Mouse (Mus musculus) hindbrain, embryonic 16.5 days (tissue): ENCODE measurements at regions not wholly inside any gene's neighbourhood (a gene's known extent, or its start where the extent isn't known, plus 50 kb on each side); places are given as distances from the start of the nearest gene placed in this dataset.

ENCODE experiments used
- ATAC-seq: fragments of 200-750 bp; cut with Nextera tagmentation; 2 replicates; pipeline ENCODE4 v1.8.0; 2017; ENCODE audit warnings: moderate TSS enrichment, moderate library complexity
- H3K27ac ChIP-seq: fragments of 300-500 bp; sonication (generic); 2 replicates; pipeline ENCODE4 v1.5.1; 2014; ENCODE audit warnings: low read depth, mild to moderate bottlenecking, control low read depth, low read length, moderate library complexity
- H3K27me3 ChIP-seq: fragments of 300-500 bp; sonication (generic); replicated peaks from 2 replicates; pipeline ENCODE4 v1.6.1; 2014; ENCODE audit warnings: low read length; ENCODE audit not compliant: control insufficient read depth, insufficient read depth
- H3K36me3 ChIP-seq: fragments of 300-500 bp; sonication (generic); 2 replicates; pipeline ENCODE4 v1.6.1; 2014; ENCODE audit warnings: mild to moderate bottlenecking, low read length, moderate library complexity, mixed read lengths; ENCODE audit not compliant: control insufficient read depth, insufficient read depth
- H3K4me1 ChIP-seq: fragments of 300-500 bp; sonication (generic); 2 replicates; pipeline ENCODE4 v1.6.1; 2014; ENCODE audit warnings: low read depth, low read length; ENCODE audit not compliant: control insufficient read depth, insufficient read depth
- H3K4me2 ChIP-seq: fragments of 300-500 bp; sonication (generic); 2 replicates; pipeline ENCODE4 v1.6.1; 2014; ENCODE audit warnings: mild to moderate bottlenecking, low read length, control low read depth, moderate library complexity
- H3K4me3 ChIP-seq: fragments of 300-500 bp; sonication (generic); 2 replicates; pipeline ENCODE4 v1.5.1; 2014; ENCODE audit warnings: mild to moderate bottlenecking, low read length, control low read depth, moderate library complexity
- H3K9ac ChIP-seq: fragments of 300-500 bp; sonication (generic); 2 replicates; pipeline ENCODE4 v1.6.1; 2014; ENCODE audit warnings: low read depth, mild to moderate bottlenecking, control low read depth, low read length, moderate library complexity
- H3K9me3 ChIP-seq: fragments of 300-500 bp; sonication (generic); 2 replicates; pipeline ENCODE4 v1.6.1; 2014; ENCODE audit warnings: mild to moderate bottlenecking, low read length, moderate library complexity; ENCODE audit not compliant: control insufficient read depth
- WGBS: fragments of 180-500 bp; shearing (Covaris S2); extraction: QIAGEN DNeasy Blood & Tissue Kit; methylation state at CpG from one replicate; pipeline ENCODE4 v1.1.7; 2014; 5-methylcytosine and 5-hydroxymethylcytosine counted together

- Histone ChIP-seq H3K4me2 (no peak overlapping the region), H3K9me3 (no peaks in the 10 kb centered on the region), H3K4me3 (no peak overlapping the region), H3K27ac (no peak overlapping the region), H3K36me3 (no peaks in the 10 kb centered on the region), H3K27me3 (no peaks in the 10 kb centered on the region), H3K4me1 (no peaks in the 10 kb centered on the region), H3K9ac (no peak overlapping the region)
- 90% methylated on average over 2 of the region's 2 CpGs for WGBS
- no peak for ATAC-seq
These were observed 361.6 kb upstream of the Arid1b start for GRCm38 (mm10) chr17:4632506-4632905.

GRCm38 (mm10) chr17:4633771-4634170, 360.4 kb upstream of the Arid1b start:
- Histone ChIP-seq H3K4me3 (no peak overlapping the region), H3K4me2 (no peak overlapping the region), H3K9ac (no peak overlapping the region), H3K9me3 (no peaks in the 10 kb centered on the region), H3K4me1 (no peaks in the 10 kb centered on the region), H3K36me3 (no peaks in the 10 kb centered on the region), H3K27ac (no peak overlapping the region), H3K27me3 (no peaks in the 10 kb centered on the region)
- ATAC-seq: no peak
- WGBS: 73% methylated on average over 3 of the region's 3 CpGs

GRCm38 (mm10) chr17:4636796-4637353, 357.3 kb upstream of the Arid1b start:
- no peaks in the 10 kb centered on the region for H3K27me3 ChIP-seq
- no peak overlapping the region for H3K9ac ChIP-seq
- ATAC-seq: no peak
- H3K27ac ChIP-seq: no peak overlapping the region
- H3K9me3 ChIP-seq: no peaks in the 10 kb centered on the region
- H3K4me1 ChIP-seq: no peaks in the 10 kb centered on the region
- 36% methylated on average over 5 of the region's 5 CpGs for WGBS
- no peak overlapping the region for H3K4me3 ChIP-seq
- H3K4me2 ChIP-seq: no peak overlapping the region
- H3K36me3 ChIP-seq: no peaks in the 10 kb centered on the region

- Histone ChIP-seq H3K4me2 (no peak overlapping the region), H3K36me3 (no peaks in the 10 kb centered on the region), H3K4me1 (no peaks in the 10 kb centered on the region), H3K4me3 (no peak overlapping the region), H3K27ac (no peak overlapping the region), H3K9ac (no peak overlapping the region), H3K9me3 (no peaks in the 10 kb centered on the region), H3K27me3 (no peaks in the 10 kb centered on the region)
- 93% methylated on average over 4 of the region's 4 CpGs for WGBS
- no peak for ATAC-seq
These were observed 354.6 kb upstream of the Arid1b start for GRCm38 (mm10) chr17:4639531-4639930.

DNA sequence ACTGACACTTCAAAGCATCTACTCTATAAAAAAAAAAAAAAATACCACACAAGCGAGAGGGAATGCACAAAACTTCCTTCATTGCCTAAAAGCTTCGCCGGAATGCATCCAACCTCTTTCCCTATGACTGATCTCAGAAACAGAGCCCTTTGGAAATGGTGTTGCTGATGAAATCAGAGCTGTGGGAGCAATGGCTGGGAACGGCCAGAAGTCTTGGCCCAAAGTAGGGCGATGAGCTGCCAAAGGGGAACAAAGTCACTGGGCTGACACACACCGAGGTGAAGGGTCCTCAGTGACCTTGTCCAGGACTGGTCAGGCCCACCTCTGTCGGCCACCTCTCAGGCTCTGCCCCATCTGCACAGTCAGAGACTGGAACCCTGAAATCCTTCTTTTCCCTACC, 353.6 kb upstream of the Arid1b start:
- H3K27ac ChIP-seq: no peak overlapping the region
- no peak overlapping the region for H3K4me2 ChIP-seq
- H3K4me3 ChIP-seq: no peak overlapping the region
- H3K36me3 ChIP-seq: no peaks in the 10 kb centered on the region
- no peaks in the 10 kb centered on the region for H3K4me1 ChIP-seq
- H3K9ac ChIP-seq: no peak overlapping the region
- H3K9me3 ChIP-seq: no peaks in the 10 kb centered on the region
- no peaks in the 10 kb centered on the region for H3K27me3 ChIP-seq
- 88% methylated on average over 7 of the region's 7 CpGs for WGBS
- no peak for ATAC-seq

DNA sequence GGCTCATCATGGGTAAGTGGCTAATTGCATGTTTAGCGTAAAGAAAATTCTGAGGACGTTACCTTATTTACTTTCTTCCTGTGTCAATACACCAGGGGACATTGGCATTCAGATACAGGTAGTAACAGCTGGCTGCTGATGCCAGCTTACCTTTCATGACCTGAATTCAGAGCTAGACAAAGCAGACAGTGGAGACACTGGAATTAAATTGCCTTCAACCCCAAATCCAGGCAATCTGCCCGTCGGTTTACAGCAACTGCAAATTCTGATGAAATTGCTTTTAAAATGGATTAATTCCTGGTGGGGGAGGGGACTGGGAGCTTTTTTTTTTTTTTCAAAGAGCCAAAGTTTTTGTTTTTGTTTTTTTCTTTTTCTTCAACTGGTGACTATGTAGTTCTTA, 353.0 kb upstream of the Arid1b start:
- no peaks in the 10 kb centered on the region for H3K9me3 ChIP-seq
- H3K27me3 ChIP-seq: no peaks in the 10 kb centered on the region
- no peak overlapping the region for H3K4me2 ChIP-seq
- no peak for ATAC-seq
- no peaks in the 10 kb centered on the region for H3K4me1 ChIP-seq
- no peak overlapping the region for H3K9ac ChIP-seq
- H3K4me3 ChIP-seq: no peak overlapping the region
- H3K36me3 ChIP-seq: no peaks in the 10 kb centered on the region
- 67% methylated on average over 4 of the region's 4 CpGs for WGBS
- no peak overlapping the region for H3K27ac ChIP-seq

- Histone ChIP-seq H3K4me1 (no peaks in the 10 kb centered on the region), H3K36me3 (no peaks in the 10 kb centered on the region), H3K9me3 (no peaks in the 10 kb centered on the region), H3K27ac (no peak overlapping the region), H3K4me3 (no peak overlapping the region), H3K4me2 (no peak overlapping the region), H3K9ac (no peak overlapping the region), H3K27me3 (no peaks in the 10 kb centered on the region)
- WGBS: 74% methylated on average over 1 of the region's 1 CpGs
- ATAC-seq: no peak
These were observed 352.1 kb upstream of the Arid1b start for GRCm38 (mm10) chr17:4642046-4642445.

- Histone ChIP-seq H3K36me3 (no peaks in the 10 kb centered on the region), H3K9ac (no peak overlapping the region), H3K27me3 (no peaks in the 10 kb centered on the region), H3K9me3 (no peaks in the 10 kb centered on the region), H3K4me1 (no peaks in the 10 kb centered on the region), H3K4me3 (no peak overlapping the region), H3K4me2 (no peak overlapping the region), H3K27ac (no peak overlapping the region)
- WGBS: 90% methylated on average over 6 of the region's 6 CpGs
- ATAC-seq: no peak
These were observed 350.8 kb upstream of the Arid1b start for GRCm38 (mm10) chr17:4643343-4643742.

GRCm38 (mm10) chr17:4648603-4649002, 345.5 kb upstream of the Arid1b start:
- no peaks in the 10 kb centered on the region for H3K9me3 ChIP-seq
- no peak for ATAC-seq
- H3K9ac ChIP-seq: no peak overlapping the region
- 89% methylated on average over 4 of the region's 4 CpGs for WGBS
- H3K4me1 ChIP-seq: no peaks in the 10 kb centered on the region
- no peak overlapping the region for H3K27ac ChIP-seq
- no peaks in the 10 kb centered on the region for H3K27me3 ChIP-seq
- H3K4me3 ChIP-seq: no peak overlapping the region
- no peaks in the 10 kb centered on the region for H3K36me3 ChIP-seq
- H3K4me2 ChIP-seq: no peak overlapping the region

DNA sequence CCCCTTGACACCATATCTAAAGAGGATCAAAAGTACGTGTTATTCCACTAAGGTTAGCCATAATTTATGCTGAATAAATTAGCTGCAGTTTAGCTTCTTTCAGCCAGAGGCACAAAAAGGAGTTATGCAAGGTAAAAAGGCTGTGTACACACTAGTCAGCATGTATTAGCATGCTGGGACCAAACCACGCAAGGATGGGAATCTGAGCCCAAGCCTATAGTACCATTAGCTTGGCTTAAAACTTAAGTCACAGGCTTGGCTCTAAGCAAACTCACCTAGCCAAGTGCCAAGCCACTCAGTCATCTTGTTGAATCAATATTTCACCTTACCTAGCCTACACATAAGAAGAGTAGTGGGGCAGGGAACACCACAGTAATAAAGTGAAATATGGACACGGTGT, 339.9 kb upstream of the Arid1b start:
- Histone ChIP-seq H3K9ac (no peak overlapping the region), H3K27me3 (no peaks in the 10 kb centered on the region), H3K9me3 (no peaks in the 10 kb centered on the region), H3K27ac (no peak overlapping the region), H3K4me2 (no peak overlapping the region), H3K36me3 (no peaks in the 10 kb centered on the region), H3K4me1 (no peaks in the 10 kb centered on the region), H3K4me3 (no peak overlapping the region)
- 61% methylated on average over 3 of the region's 3 CpGs for WGBS
- no peak for ATAC-seq
